Mouse (Mus musculus) midbrain, embryonic 13.5 days (tissue): Measurements from ENCODE around the gene Dnah7b. TPM values are rescaled to one million over a fixed set of nuclear protein-coding genes. Genes with fewer than 3 reads are reported as not detected.
"Not testable (repeated sequence)": the region's sequence is repeated elsewhere in the genome, so short reads cannot be mapped to it uniquely, and the experiment has no call there.

Source experiments
- ATAC-seq: fragments of 200-750 bp; cut with Nextera tagmentation; 2 replicates; pipeline ENCODE4 v1.8.0; 2017; ENCODE audit warnings: mild to moderate bottlenecking, moderate TSS enrichment, moderate library complexity
- H3K27ac ChIP-seq: fragments of 300-500 bp; sonication (generic); 2 replicates; pipeline ENCODE4 v1.5.1; 2015; ENCODE audit warnings: inconsistent platforms, mild to moderate bottlenecking, moderate library complexity
- H3K27me3 ChIP-seq: fragments of 300-500 bp; sonication (generic); 2 replicates; pipeline ENCODE4 v1.6.1; 2015; ENCODE audit warnings: mild to moderate bottlenecking, inconsistent platforms
- H3K36me3 ChIP-seq: fragments of 300-500 bp; sonication (generic); 2 replicates; pipeline ENCODE4 v1.6.1; 2015; ENCODE audit warnings: mild to moderate bottlenecking, inconsistent platforms
- H3K4me1 ChIP-seq: fragments of 300-500 bp; sonication (generic); replicated peaks from 2 replicates; pipeline ENCODE4 v1.6.1; 2015; ENCODE audit warnings: inconsistent platforms
- H3K4me2 ChIP-seq: fragments of 300-500 bp; sonication (generic); replicated peaks from 2 replicates; pipeline ENCODE4 v1.6.1; 2015; ENCODE audit warnings: moderate library complexity, mild to moderate bottlenecking, inconsistent platforms
- H3K4me3 ChIP-seq: fragments of 300-500 bp; sonication (generic); replicated peaks from 2 replicates; pipeline ENCODE4 v1.5.1; 2015; ENCODE audit warnings: mild to moderate bottlenecking, inconsistent platforms
- H3K9ac ChIP-seq: fragments of 300-500 bp; sonication (generic); replicated peaks from 2 replicates; pipeline ENCODE4 v1.6.1; 2015; ENCODE audit warnings: mild to moderate bottlenecking, inconsistent platforms
- H3K9me3 ChIP-seq: fragments of 300-500 bp; sonication (generic); 2 replicates; pipeline ENCODE4 v1.6.1; 2016; ENCODE audit warnings: mild to moderate bottlenecking, inconsistent platforms
- WGBS: fragments of 180-500 bp; shearing (Covaris S2); methylation state at CpG from one replicate; pipeline ENCODE4 v1.1.7; 2015; 5-methylcytosine and 5-hydroxymethylcytosine counted together
- polyA plus RNA-seq: library from polyadenylated mRNA; unstranded; fragments of >200 nt; fragmentation: Nextera tagmentation; extraction: Ambion mirVana; gene quantifications from 2 replicates; pipeline ENCODE4 v1.2.1, GENCODE M21; 2015

Dnah7b gene
- polyA plus RNA-seq, 1 experiment from 2014 or later: 2.6 TPM

DNA sequence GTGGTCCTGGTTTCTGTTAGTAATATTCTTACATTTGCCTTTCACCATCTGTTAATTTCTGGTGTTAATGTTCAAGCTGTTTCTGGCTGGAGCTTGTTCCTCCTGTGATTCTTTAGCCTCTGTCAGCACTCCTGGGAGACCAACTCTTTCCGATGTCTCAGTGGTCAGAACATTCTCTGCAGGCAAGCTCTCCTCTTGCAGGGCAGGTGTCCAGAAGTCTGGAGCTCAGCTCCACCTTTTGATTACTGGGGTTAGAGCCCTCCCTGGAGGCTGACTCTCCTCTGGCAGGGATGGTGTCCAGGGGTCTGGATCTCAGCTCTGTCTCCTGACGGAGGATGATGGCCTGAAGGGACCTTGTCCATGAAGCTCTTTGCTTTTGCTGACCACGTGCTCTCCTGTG, 314.5 kb downstream of the Dnah7b start:
- H3K27me3 ChIP-seq, H3K4me1 ChIP-seq: not testable (repeated sequence)
- WGBS: 97% methylated on average over 3 of the region's 3 CpGs

DNA sequence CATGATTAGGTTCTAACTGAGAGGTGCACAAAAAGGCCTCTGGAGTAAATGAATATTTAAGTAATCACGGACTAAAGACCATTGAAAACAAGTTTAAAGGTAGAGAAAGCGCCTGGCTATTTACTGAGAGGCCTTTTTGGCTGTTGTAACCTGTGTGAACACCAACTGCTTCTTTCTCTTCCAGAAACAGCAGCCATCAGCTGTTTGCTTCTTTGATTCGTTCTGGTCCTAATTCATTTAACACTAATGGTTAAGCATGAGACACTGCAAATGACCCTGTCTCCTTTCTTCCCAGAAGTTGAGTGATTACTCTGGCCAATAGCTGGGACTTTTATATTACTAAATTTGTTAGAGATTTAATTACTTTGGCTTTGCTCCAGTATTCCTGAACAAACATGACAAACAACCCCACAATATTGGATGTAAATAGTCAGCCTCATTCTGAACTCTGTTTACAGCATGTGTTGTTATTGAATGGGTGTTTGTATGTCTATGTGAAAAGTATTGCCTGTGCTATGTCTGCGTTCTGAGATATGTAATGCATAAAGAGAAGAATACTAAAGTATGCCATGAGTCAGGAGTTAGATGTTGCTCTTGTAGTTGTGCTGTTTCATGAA, 328.7 kb downstream of the Dnah7b start:
- ATAC-seq: 0 out of 2 replicates have a peak, but pooled peaks have one; percentile 17
- not testable (repeated sequence) for H3K9ac ChIP-seq, H3K4me1 ChIP-seq, H3K4me3 ChIP-seq, H3K27me3 ChIP-seq, H3K9me3 ChIP-seq, H3K4me2 ChIP-seq, H3K27ac ChIP-seq, H3K36me3 ChIP-seq
- 65% methylated on average over 3 of the region's 4 CpGs for WGBS

More for the DNA sequence above, 314.5 kb downstream of the Dnah7b start:
- not testable (repeated sequence) for ATAC-seq, H3K9me3 ChIP-seq, H3K4me3 ChIP-seq, H3K27ac ChIP-seq, H3K36me3 ChIP-seq, H3K4me2 ChIP-seq, H3K9ac ChIP-seq

DNA sequence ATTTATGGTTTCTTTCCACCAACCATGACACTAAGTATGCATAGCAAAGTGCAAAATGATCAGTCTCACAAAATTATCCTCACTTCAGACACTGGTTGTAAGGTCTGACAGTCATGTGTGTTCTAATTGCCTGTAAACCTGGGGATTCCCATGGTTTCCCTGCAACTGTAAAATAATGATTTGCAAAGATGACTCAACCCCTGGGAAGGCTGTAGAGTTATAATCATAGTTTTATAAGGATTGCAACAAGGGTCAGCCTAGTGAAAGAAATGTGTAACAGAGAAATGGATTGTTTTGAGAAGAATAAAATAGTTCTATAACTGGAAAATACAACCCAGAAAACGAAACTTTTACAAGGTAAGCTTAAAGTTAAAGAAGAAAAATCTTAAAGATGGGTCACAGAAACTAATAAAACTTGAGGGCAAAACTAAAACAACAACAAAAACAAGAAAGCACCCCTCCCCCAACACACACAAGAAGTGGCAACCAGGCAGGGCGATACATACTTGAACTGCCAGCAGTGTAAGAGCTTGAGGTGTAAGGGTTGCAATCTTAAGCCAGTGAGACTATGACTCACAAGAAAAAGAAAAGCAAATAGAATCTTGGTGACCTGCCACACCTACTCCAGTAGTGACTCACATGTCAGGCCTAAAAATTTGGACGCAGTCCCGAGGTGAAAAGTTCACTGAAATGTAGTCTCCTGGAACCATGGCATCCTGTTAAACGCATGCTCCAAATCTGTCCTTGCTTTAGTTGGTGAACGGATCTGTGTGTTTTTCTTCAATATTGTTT, 342.4 kb downstream of the Dnah7b start:
- no peaks in the 10 kb centered on the region for H3K9me3 ChIP-seq
- H3K27ac ChIP-seq: no peak overlapping the region
- H3K27me3 ChIP-seq: no peaks in the 10 kb centered on the region
- H3K36me3 ChIP-seq: no peaks in the 10 kb centered on the region
- ATAC-seq: no peak
- H3K4me1 ChIP-seq: no peaks in the 10 kb centered on the region
- H3K4me3 ChIP-seq: no peak overlapping the region
- WGBS: 91% methylated on average over 6 of the region's 6 CpGs
- H3K9ac ChIP-seq: no peak overlapping the region
- H3K4me2 ChIP-seq: no peak overlapping the region

DNA sequence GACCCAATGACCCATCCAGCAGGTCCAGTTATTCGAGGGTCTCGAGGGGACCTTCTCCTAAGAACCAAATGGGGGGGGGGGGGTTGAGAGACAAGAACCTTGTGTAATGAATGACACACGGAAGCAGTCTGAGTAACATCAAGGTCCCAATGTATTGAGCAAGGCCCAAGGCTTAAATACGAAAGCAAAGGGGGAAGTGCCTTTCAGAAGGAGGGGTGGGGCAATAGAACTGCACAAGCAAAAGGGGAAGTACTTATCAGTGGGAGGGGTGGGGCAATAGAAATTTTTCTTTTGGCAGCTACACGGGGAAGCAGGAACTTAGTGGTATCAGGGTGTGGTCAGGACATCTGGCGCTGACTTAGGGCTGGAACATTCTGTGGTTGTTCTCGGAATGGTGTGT, 348.7 kb downstream of the Dnah7b start:
- not testable (repeated sequence) for H3K9me3 ChIP-seq, H3K27ac ChIP-seq, H3K4me2 ChIP-seq, H3K9ac ChIP-seq, H3K36me3 ChIP-seq, H3K4me1 ChIP-seq, ATAC-seq, H3K27me3 ChIP-seq, H3K4me3 ChIP-seq
- 86% methylated on average over 7 of the region's 7 CpGs for WGBS

DNA sequence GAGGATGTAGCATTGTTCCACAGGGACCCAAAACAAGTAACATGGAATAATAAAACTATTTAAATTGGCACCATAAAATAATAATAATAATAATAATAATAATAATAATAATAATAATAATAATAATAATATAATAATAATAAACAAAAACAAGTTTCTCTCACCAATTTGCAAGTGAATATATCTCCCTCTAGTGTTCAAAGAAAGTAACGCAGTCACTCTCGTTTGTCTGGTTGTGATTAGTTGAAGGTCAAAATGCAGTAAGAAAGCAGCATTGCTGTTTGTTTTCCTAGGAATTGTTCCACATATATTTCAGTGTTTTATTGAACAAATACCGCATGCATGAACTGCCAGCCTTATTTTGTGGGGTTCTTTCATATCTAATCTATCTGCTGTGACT, 350.8 kb downstream of the Dnah7b start:
- 24% methylated on average over 3 of the region's 3 CpGs for WGBS
- ATAC-seq: not testable (repeated sequence)

DNA sequence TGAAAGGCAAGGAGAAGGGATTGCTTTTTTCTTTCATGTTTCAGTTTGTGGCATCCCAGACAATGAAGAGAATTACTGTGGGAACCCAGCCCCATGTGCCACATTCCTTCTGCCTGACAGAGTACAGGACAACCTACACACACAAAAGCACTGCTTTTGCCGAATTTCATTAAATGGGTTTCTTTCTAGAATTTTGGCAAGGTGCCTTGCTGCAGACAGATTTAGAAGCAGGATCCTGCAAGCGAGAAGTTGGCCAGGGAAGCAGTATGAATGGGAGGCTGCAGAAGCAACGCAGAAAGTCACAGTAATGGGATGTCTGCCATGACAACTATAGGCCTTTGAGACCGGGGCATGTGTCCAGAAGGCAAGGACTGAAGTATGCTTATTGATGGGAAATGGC, 352.9 kb downstream of the Dnah7b start:
- H3K9ac ChIP-seq, H3K4me1 ChIP-seq, H3K4me3 ChIP-seq, H3K27ac ChIP-seq, H3K9me3 ChIP-seq, H3K4me2 ChIP-seq, H3K27me3 ChIP-seq, H3K36me3 ChIP-seq: not testable (repeated sequence)
- peak; percentile 68 for ATAC-seq
- WGBS: 65% methylated on average over 4 of the region's 4 CpGs

More for the DNA sequence above, 350.8 kb downstream of the Dnah7b start:
- H3K27me3 ChIP-seq, H3K4me2 ChIP-seq, H3K4me3 ChIP-seq, H3K9me3 ChIP-seq, H3K9ac ChIP-seq, H3K4me1 ChIP-seq, H3K27ac ChIP-seq, H3K36me3 ChIP-seq: not testable (repeated sequence)

Other genes starting within 250 kb of the Dnah7b start
- gene Gm5269, start 176.0 kb upstream of the Dnah7b start, polyA plus RNA-seq: not detected in 2 replicates
- 27.5 and 30.0 TPM in 2 replicates for gene Slc40a1, start 139.8 kb upstream of the Dnah7b start, polyA plus RNA-seq